Mouse (Mus musculus) lung, embryonic 15.5 days (tissue): ENCODE results near the gene Lypd8. TPM values are rescaled to one million over a fixed set of nuclear protein-coding genes. Genes with fewer than 3 reads are reported as not detected.

Experiments
- ATAC-seq: fragments of 200-750 bp; cut with Nextera tagmentation; 2 replicates; pipeline ENCODE4 v1.8.0; 2017; ENCODE audit warnings: moderate number of reproducible peaks, borderline replicate concordance; ENCODE audit not compliant: low FRiP score, low TSS enrichment; ENCODE audit errors: extremely low read depth
- H3K27ac ChIP-seq: fragments of 300-500 bp; sonication (generic); 2 replicates; pipeline ENCODE4 v1.5.1; 2015; ENCODE audit warnings: moderate library complexity, mild to moderate bottlenecking, inconsistent platforms
- H3K27me3 ChIP-seq: fragments of 300-500 bp; sonication (generic); 2 replicates; pipeline ENCODE4 v1.6.1; 2015; ENCODE audit warnings: inconsistent platforms
- H3K36me3 ChIP-seq: fragments of 300-500 bp; sonication (generic); 2 replicates; pipeline ENCODE4 v1.6.1; 2015; ENCODE audit warnings: inconsistent platforms
- H3K4me1 ChIP-seq: fragments of 300-500 bp; sonication (generic); 2 replicates; pipeline ENCODE4 v1.6.1; 2015; ENCODE audit warnings: inconsistent platforms
- H3K4me2 ChIP-seq: fragments of 300-500 bp; sonication (generic); 2 replicates; pipeline ENCODE4 v1.6.1; 2015; ENCODE audit warnings: inconsistent platforms, mild to moderate bottlenecking, moderate library complexity
- H3K4me3 ChIP-seq: fragments of 300-500 bp; sonication (generic); 2 replicates; pipeline ENCODE4 v1.5.1; 2015; ENCODE audit warnings: mild to moderate bottlenecking, inconsistent platforms
- H3K9ac ChIP-seq: fragments of 300-500 bp; sonication (generic); 2 replicates; pipeline ENCODE4 v1.6.1; 2015; ENCODE audit warnings: inconsistent platforms
- H3K9me3 ChIP-seq: fragments of 300-500 bp; sonication (generic); 2 replicates; pipeline ENCODE4 v1.6.1; 2016; ENCODE audit warnings: inconsistent platforms
- WGBS: fragments of 180-500 bp; shearing (Covaris S2); methylation state at CpG from one replicate; pipeline ENCODE4 v1.1.7; 2015; 5-methylcytosine and 5-hydroxymethylcytosine counted together
- polyA plus RNA-seq: library from polyadenylated mRNA; unstranded; fragments of >200 nt; fragmentation: Nextera tagmentation; extraction: Ambion mirVana; gene quantifications from 2 replicates; pipeline ENCODE4 v1.2.1, GENCODE M21; 2015

Gene Lypd8
- polyA plus RNA-seq = 0.40 TPM in 1 of 2 replicates, not detected in the other

DNA sequence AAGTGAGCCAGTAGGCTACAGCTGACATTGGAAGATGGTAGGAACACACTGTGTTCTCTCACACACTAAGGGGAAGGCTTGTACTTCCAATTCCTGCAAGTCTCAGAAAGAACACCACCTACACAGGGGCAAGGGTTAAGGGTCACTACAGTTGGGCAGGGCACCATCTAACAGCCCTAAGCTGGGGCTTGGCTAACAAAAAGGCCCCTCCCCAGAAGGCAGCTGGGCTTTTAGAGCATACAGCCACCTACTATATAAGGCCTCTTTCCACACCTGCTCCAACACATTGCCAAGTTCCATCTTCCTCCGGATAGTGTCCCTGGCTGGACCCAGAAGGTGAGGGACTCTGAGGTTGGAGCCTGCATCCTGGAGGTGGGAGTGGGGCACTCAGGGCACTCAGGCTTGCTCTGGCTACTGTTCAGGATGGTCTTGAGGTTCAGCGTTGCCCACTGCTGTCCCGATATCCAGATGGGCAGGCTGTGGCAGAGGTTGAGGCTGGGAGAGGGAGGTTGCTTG, at the start of gene Lypd8:
TSS of gene Lypd8 (plus strand) at position 281 of the 516 bp plus-strand sequence.
- Histone ChIP-seq H3K4me3 (no peak within 1 kb of the TSS), H3K27me3 (no peaks in the 10 kb centered on the region), H3K9me3 (no peaks in the 10 kb centered on the region), H3K4me1 (no peaks in the 10 kb centered on the region), H3K27ac (no peak within 1 kb of the TSS), H3K4me2 (no peak within 1 kb of the TSS), H3K36me3 (no peaks in the 10 kb centered on the region), H3K9ac (no peak within 1 kb of the TSS)
- ATAC-seq = no peak
- 77% methylated on average over 3 of the region's 3 CpGs for WGBS

DNA sequence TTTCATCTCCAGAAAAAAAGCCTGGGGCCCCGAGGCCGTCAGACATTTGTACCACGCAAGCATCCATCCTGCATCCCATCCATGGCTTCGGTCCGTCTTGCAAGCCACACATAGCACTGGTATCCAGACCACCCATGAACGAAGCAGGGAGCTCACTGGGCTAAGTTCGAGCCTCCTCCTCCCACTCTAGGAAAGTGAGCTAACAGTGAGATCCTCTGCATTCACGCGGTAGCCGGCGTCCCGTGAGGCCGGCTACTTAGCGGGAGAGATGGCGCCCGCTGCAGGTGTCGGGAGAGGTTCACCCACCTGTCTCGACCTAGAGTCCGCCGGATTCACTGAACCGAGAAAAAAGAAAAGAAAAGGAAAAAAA, 49.0 kb upstream of the Lypd8 start:
- Histone ChIP-seq H3K4me2 (peak overlapping the region; percentile 91), H3K27me3 (no peaks in the 10 kb centered on the region), H3K9me3 (no peaks in the 10 kb centered on the region), H3K27ac (peak overlapping the region; percentile 70), H3K4me3 (peak overlapping the region; percentile 87), H3K4me1 (peaks cover 29% of the 10 kb centered on the region), H3K9ac (peak overlapping the region; percentile 93), H3K36me3 (peaks cover 19% of the 10 kb centered on the region)
- peak; percentile 16; the same call in 1 of the 2 replicates for ATAC-seq
- WGBS = under 1% methylated on average over 21 of the region's 21 CpGs

DNA sequence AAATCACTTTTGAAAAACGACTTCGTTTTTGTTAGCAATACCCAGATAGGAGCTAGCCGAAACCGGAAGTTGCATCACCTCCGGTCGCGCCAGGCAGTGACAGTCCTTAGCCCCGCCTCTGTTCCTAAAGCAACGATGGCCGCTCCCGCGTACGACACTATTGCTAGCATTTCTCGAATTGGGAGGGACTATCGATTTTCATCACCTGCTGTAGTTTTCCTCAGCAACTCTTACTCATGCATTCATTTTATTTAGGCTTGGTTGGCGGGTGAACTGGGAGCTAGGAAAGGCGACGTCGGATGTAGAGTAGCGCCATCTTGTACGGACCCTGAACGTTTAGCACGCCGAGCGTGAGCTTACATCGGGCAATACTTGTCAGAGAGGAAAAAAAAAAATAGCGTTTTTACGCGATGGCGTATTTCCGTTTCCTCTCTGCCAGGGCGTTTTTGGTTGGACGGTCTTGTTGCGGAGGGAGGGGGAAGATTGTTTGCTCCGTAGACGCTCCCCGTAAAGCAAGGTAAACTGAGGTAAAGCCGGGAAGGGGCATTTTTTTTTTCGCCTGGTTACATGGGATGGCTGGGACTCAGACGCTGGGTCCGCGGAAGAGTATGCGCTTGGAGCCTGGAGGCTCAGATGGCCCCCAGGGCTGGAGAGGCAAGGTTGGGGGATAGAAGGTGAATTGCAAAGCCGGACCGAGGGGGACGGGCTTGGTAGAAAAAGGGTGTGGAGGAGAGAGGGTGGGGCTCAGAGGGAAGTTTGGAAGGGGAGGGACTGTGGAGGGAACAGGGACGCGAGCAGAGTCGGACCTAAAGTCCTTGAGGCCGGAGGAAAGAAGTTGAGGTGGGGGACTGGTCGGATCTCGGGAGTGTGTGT, 48.3 kb upstream of the Lypd8 start, which contains the start of the genes Zfp672 and Sh3bp5l:
TSS of gene Zfp672 (minus strand) at position 64 of the 873 bp plus-strand sequence.
TSS of gene Sh3bp5l (plus strand) at position 449 of the 873 bp plus-strand sequence.
- Histone ChIP-seq H3K36me3 (peaks cover 20% of the 10 kb centered on the region), H3K27me3 (no peaks in the 10 kb centered on the region), H3K9ac (peak within 1 kb of the TSS; percentile 93), H3K9me3 (no peaks in the 10 kb centered on the region), H3K4me1 (peaks cover 29% of the 10 kb centered on the region), H3K4me2 (peak within 1 kb of the TSS; percentile 91), H3K27ac (peak within 1 kb of the TSS; percentile 70), H3K4me3 (peak within 1 kb of the TSS; percentile 87)
- under 1% methylated on average over 52 of the region's 52 CpGs for WGBS
- peak; percentile 94 for ATAC-seq

DNA sequence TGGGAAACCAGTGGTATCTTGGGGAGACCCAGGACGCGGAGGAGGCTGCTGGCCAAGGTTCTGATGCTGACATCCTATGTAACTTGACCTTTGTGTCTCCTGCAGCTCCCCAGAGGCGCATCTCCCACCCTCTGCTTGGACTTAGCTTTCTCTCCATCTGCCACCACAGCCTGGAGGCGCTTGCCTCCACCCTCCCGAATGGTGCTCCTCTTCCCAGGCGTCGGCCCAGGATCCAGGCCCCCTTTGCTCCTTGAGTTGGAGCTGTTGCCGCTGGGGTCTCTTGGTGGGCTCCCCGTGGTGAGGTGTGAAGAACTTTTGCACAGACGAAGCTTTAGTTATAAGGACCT, 47.7 kb upstream of the Lypd8 start:
- Histone ChIP-seq H3K4me3 (peak overlapping the region; percentile 87), H3K9me3 (no peaks in the 10 kb centered on the region), H3K27ac (0 out of 2 replicates have a peak overlapping the region, but pooled peaks have one; percentile 63), H3K36me3 (peaks cover 23% of the 10 kb centered on the region), H3K27me3 (no peaks in the 10 kb centered on the region), H3K4me1 (peaks cover 29% of the 10 kb centered on the region), H3K9ac (peak overlapping the region; percentile 66), H3K4me2 (peak overlapping the region; percentile 91)
- WGBS = 17% methylated on average over 10 of the region's 10 CpGs
- ATAC-seq = no peak

DNA sequence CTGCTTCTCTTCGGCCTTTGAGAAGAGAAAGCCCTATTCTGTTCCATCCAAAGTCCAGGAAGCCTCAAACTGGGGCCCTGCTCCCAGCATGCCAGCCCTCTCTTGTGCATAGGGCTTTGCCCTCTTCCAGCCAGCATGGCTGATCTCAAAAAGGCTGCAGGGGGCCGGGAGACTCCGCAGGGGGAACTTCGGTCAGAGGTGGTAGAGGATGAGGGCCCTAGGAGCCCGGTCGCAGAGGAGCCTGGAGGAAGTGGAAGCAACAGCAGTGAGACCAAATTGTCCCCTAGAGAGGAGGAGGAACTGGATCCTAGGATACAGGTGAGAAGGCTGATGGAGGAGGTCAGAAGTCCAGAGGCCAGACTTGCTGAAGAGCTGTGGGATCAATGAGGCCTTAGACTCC, 47.3 kb upstream of the Lypd8 start:
- Histone ChIP-seq H3K4me2 (peak overlapping the region; percentile 91), H3K9ac (peak overlapping the region; percentile 66; the same call in 1 of the 2 replicates), H3K4me1 (peaks cover 29% of the 10 kb centered on the region), H3K27me3 (no peaks in the 10 kb centered on the region), H3K36me3 (peaks cover 27% of the 10 kb centered on the region), H3K4me3 (peak overlapping the region; percentile 87), H3K9me3 (no peaks in the 10 kb centered on the region), H3K27ac (no peak overlapping the region)
- 84% methylated on average over 6 of the region's 6 CpGs for WGBS
- ATAC-seq = no peak

DNA sequence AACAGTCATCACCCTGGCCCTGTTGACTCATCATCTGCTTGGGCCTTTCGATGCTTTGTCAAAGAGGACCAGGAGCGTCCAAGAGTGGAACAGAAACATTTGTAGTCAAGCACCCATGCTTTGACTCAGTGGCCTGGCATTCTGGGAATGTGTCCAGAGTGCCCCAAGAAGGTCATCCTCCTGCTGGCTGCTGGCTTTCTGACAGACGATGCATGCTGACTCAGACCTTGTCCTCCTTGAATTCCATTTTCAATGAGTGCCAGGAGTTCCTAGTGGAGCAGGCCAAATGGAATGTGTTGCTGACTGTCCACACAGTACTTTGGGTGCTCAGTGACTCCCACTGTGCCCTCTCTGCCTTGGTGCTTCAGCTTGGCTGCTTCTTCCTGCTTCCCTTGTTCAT, 44.1 kb upstream of the Lypd8 start:
- H3K27me3 ChIP-seq = no peaks in the 10 kb centered on the region
- H3K4me2 ChIP-seq = no peak overlapping the region
- WGBS = 67% methylated on average over 3 of the region's 3 CpGs
- H3K4me3 ChIP-seq = no peak overlapping the region
- H3K9ac ChIP-seq = no peak overlapping the region
- H3K4me1 ChIP-seq = peaks cover 18% of the 10 kb centered on the region
- ATAC-seq = no peak
- H3K9me3 ChIP-seq = no peaks in the 10 kb centered on the region
- peaks cover 37% of the 10 kb centered on the region for H3K36me3 ChIP-seq
- H3K27ac ChIP-seq = no peak overlapping the region

DNA sequence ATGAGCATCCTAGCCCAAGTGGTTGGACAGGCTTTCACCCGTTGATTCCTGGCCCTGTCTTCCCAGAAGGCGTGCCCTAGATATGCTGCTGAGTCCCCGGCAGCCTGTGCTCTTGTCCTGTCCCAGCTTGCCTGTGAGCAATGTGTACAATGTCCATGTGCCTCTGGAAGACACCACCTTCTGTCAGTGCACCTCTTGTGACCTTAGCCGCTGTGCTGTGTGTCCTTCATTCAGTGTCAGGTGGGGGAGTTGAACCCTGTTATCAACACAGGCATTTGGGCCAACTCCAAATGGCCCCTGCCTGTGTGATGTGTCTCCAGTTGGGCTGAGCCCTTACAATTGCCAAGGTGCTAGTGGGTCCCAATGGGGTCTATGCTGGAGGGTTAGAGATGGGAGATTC, 32.1 kb upstream of the Lypd8 start:
- no peak overlapping the region for H3K27ac ChIP-seq
- H3K9me3 ChIP-seq = no peaks in the 10 kb centered on the region
- no peaks in the 10 kb centered on the region for H3K27me3 ChIP-seq
- no peak overlapping the region for H3K4me2 ChIP-seq
- H3K36me3 ChIP-seq = peaks cover 45% of the 10 kb centered on the region
- no peak overlapping the region for H3K4me3 ChIP-seq
- 91% methylated on average over 4 of the region's 4 CpGs for WGBS
- H3K9ac ChIP-seq = no peak overlapping the region
- no peaks in the 10 kb centered on the region for H3K4me1 ChIP-seq
- ATAC-seq = no peak

DNA sequence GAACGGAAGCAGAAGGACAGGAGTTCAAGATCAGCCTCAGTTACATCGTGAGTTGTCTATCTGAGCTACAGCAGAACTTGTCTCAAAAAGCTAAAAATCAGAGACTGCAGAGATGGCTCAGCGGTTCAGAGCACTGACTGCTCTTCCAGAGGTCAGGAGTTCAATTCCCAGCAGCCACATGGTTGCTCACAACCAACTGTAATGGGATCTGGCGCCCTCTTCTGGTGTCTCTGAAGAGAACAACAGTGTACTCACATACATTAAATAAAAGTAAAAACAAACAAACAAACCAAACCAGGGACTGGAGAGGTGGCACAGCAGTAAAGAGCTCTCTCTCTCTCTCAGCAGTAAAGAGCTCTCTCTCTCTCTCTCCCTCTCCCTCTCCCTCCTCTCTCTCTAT, 28.2 kb upstream of the Lypd8 start:
- WGBS = 69% methylated on average over 4 of the region's 4 CpGs
- Histone ChIP-seq H3K4me3 (no peak overlapping the region), H3K9ac (no peak overlapping the region), H3K4me2 (no peak overlapping the region), H3K9me3 (no peaks in the 10 kb centered on the region), H3K27ac (no peak overlapping the region), H3K4me1 (no peaks in the 10 kb centered on the region), H3K27me3 (no peaks in the 10 kb centered on the region), H3K36me3 (peaks cover 18% of the 10 kb centered on the region)
- no peak for ATAC-seq

DNA sequence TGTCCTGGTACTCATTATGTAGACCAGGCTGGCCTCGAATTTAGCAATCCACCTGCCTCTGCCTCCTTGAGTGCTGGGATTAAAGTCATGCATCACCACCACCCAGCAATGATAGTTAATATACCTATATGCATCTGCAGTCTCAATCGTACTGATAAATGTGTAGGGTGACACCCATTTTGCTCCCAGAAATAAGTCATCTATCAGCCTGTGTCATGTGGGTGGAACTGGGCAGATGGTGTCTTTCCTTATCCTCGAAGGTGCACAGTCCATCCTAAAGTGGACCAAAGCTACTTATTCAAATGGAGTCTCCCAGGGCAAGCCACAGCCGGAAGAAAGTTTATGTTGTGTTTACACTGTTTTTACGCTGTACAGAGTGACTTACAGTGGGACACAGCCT, 27.7 kb upstream of the Lypd8 start:
- Histone ChIP-seq H3K36me3 (peaks cover 13% of the 10 kb centered on the region), H3K4me2 (no peak overlapping the region), H3K4me3 (no peak overlapping the region), H3K9ac (no peak overlapping the region), H3K27ac (no peak overlapping the region), H3K4me1 (no peaks in the 10 kb centered on the region), H3K27me3 (no peaks in the 10 kb centered on the region), H3K9me3 (no peaks in the 10 kb centered on the region)
- 73% methylated on average over 5 of the region's 5 CpGs for WGBS
- ATAC-seq = no peak

DNA sequence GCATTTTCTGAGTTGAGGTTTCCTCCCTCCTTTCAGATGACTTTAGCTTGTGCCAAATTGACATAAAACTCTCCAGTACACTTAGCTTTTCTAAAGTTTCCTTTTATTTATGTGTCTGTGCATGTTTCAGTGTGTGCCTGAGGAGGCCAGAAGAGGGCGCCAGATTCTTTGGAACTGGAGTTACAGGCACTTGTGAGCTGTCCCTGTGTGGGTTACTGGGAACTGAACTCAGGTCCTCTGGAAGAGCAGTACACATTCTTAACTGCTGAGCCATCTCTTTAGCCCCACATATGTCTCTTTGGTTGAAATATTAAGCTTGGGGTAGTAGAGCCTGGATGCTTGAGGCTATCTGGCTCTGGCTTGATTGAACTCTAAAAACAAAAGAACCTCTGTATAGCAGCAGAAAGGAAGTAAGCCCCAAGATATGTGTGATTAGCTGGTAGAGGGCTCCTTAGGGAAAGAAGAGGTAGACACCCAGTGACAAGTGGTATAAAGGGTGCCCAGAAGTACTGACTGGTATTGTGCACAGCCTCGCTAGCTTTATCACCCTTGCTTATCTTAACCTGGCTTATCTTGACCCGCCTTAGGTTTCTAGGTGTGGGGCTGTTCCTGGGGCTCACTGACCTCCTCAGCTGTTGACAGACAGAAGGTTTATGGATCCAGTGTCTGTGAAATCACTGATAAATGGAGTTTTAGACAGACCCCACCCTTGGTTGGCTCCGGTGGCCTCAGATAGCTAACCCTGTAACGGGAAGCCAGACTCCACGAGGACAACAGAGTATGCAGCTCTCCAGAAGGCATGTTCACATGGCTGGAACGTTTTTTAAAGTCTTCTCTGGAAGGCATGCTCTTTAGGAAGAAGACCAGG, 25.9 kb upstream of the Lypd8 start:
- Histone ChIP-seq H3K9ac (no peak overlapping the region), H3K9me3 (no peaks in the 10 kb centered on the region), H3K4me1 (no peaks in the 10 kb centered on the region), H3K36me3 (no peaks in the 10 kb centered on the region), H3K27me3 (no peaks in the 10 kb centered on the region), H3K4me3 (no peak overlapping the region), H3K27ac (no peak overlapping the region), H3K4me2 (no peak overlapping the region)
- 11% methylated on average over 7 of the region's 7 CpGs for WGBS
- ATAC-seq = peak; percentile 19; the same call in 1 of the 2 replicates

DNA sequence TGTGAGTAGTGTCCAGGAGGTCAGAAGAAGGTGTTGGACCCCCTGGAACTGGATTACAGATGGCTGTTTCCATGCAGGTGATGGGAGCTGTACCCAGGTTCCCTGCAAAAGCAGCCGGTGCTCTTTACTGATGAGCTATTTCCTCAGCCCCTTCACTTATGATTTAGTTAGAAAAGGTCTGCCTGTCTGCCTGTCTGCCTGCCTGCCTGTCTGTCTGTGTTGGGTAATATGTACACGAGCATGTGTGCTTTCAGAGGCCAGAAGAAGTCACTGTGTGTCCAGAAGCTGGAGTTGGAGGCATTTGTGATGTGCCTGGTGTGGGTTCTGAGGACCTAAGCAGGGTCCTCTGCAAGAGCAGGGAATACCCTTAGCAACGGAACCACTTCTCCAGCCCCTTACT, 25.1 kb upstream of the Lypd8 start:
- no peaks in the 10 kb centered on the region for H3K9me3 ChIP-seq
- no peak for ATAC-seq
- 53% methylated on average over 3 of the region's 3 CpGs for WGBS
- H3K4me3 ChIP-seq = no peak overlapping the region
- H3K4me1 ChIP-seq = no peaks in the 10 kb centered on the region
- H3K36me3 ChIP-seq = no peaks in the 10 kb centered on the region
- no peaks in the 10 kb centered on the region for H3K27me3 ChIP-seq
- H3K9ac ChIP-seq = no peak overlapping the region
- no peak overlapping the region for H3K4me2 ChIP-seq
- H3K27ac ChIP-seq = no peak overlapping the region
